Comparison of ENCODE assay signal across 22 mouse cellular contexts in genomic region chr14:79814084-79814483, GRCm38 (mm10). TPM values are rescaled to one million over a fixed set of nuclear protein-coding genes. Genes with fewer than 3 reads are reported as not detected.
DNase-seq lines count a peak whose midpoint lies in the region; ATAC-seq lines count a peak whose summit lies in the region.
"Had no signal": no experiment of that assay in that cellular context is flagged by ENCODE, and none has a peak within 500 bp of the region (broad histone marks: within the 10 kb centered on the region; RNA-seq: fewer than 3 reads in every experiment).

No protein-coding gene starts in this region.

- no peaks in the 10 kb centered on the region for H3K9me3 ChIP-seq in neural tube, embryonic 15.5 days (replicated peaks)
- H3K9me3 ChIP-seq in midbrain, embryonic 14.5 days (ENCODE audit: control insufficient read depth, low read length), result no peaks in the 10 kb centered on the region
- H3K9me3 ChIP-seq: embryonic facial prominence, embryonic 13.5 days; forebrain, embryonic 13.5 days; heart, embryonic 13.5 days had no signal

- no peak overlapping the region for H3K4me3 ChIP-seq in neural tube, embryonic 15.5 days (replicated peaks)
- no peak overlapping the region for H3K4me3 ChIP-seq in midbrain, embryonic 14.5 days (replicated peaks; ENCODE audit: low read depth, low read length)
- H3K4me3 ChIP-seq: embryonic facial prominence, embryonic 13.5 days; forebrain, embryonic 13.5 days; heart, embryonic 13.5 days had no signal

- H3K4me2 ChIP-seq in neural tube, embryonic 15.5 days, result no peak overlapping the region
- no peak overlapping the region for H3K4me2 ChIP-seq in midbrain, embryonic 14.5 days (ENCODE audit: low read length)
- H3K4me2 ChIP-seq: embryonic facial prominence, embryonic 13.5 days; forebrain, embryonic 13.5 days; heart, embryonic 13.5 days had no signal

- DNase-seq in heart, adult 11 months, result peak; percentile 25
- DNase-seq in heart, adult 8-10 months (ENCODE audit: low spot score), result no peak
- DNase-seq in neural tube, embryonic 10.5 days (ENCODE audit: extremely low spot score, low spot score), result no peak
- peak; percentile 51 for DNase-seq in midbrain, embryonic 14.5 days
- no peak for DNase-seq in ovary, adult 18-20 months (ENCODE audit: low spot score)
- no peak for DNase-seq in cerebellum, postnatal 25 days
- DNase-seq: adrenal gland, adult 8-10 months; adrenal gland, postnatal 36 days; B cell, adult 2 months; cerebellum, adult 11-12 months; cerebellum, adult 9-10 months; cerebellum, postnatal 36 days; forebrain, postnatal 0 days; gastrocnemius, postnatal 14 days; heart, postnatal 36 days had no signal

- WGBS in neural tube, embryonic 15.5 days, result 10% methylated on average over 1 of the region's 1 CpGs
- WGBS in midbrain, embryonic 14.5 days, result 16% methylated on average over 1 of the region's 1 CpGs

- H3K9ac ChIP-seq in neural tube, embryonic 15.5 days (replicated peaks), result no peak overlapping the region
- no peak overlapping the region for H3K9ac ChIP-seq in midbrain, embryonic 14.5 days (replicated peaks; ENCODE audit: low read length)
- H3K9ac ChIP-seq: embryonic facial prominence, embryonic 13.5 days; forebrain, embryonic 13.5 days; forebrain, postnatal 0 days; heart, embryonic 13.5 days had no signal

- peak; percentile 57; the same call in 1 of the 2 replicates for ATAC-seq in neural tube, embryonic 15.5 days (ENCODE audit: low FRiP score)
- peak; percentile 53; the same call in 1 of the 2 replicates for ATAC-seq in midbrain, embryonic 14.5 days (ENCODE audit: low FRiP score, low TSS enrichment)
- ATAC-seq: CD4-positive, CD25-positive, alpha-beta regulatory T cell, adult 4 months; forebrain, embryonic 13.5 days; forebrain, postnatal 0 days had no signal

- H3K36me3 ChIP-seq in neural tube, embryonic 15.5 days, result no peaks in the 10 kb centered on the region
- no peaks in the 10 kb centered on the region for H3K36me3 ChIP-seq in midbrain, embryonic 14.5 days (ENCODE audit: control insufficient read depth, insufficient read depth, low read length)
- H3K36me3 ChIP-seq: embryonic facial prominence, embryonic 13.5 days; G1E; heart, embryonic 13.5 days had no signal

- peaks cover 7% of the 10 kb centered on the region; the same call in 1 of the 2 replicates for H3K4me1 ChIP-seq in neural tube, embryonic 15.5 days
- H3K4me1 ChIP-seq in midbrain, embryonic 14.5 days (ENCODE audit: control insufficient read depth, insufficient read depth, low read length), result peaks cover 6% of the 10 kb centered on the region; the same call in 1 of the 2 replicates
- H3K4me1 ChIP-seq: embryonic facial prominence, embryonic 13.5 days; forebrain, embryonic 13.5 days; heart, embryonic 13.5 days had no signal

- no peak overlapping the region for H3K27ac ChIP-seq in neural tube, embryonic 15.5 days (replicated peaks)
- no peak overlapping the region for H3K27ac ChIP-seq in midbrain, embryonic 14.5 days (replicated peaks; ENCODE audit: low read depth, low read length)
- H3K27ac ChIP-seq: embryonic facial prominence, embryonic 13.5 days; forebrain, embryonic 13.5 days; heart, embryonic 13.5 days had no signal

- H3K27me3 ChIP-seq in neural tube, embryonic 15.5 days (replicated peaks), result no peaks in the 10 kb centered on the region
- no peaks in the 10 kb centered on the region for H3K27me3 ChIP-seq in midbrain, embryonic 14.5 days (ENCODE audit: control insufficient read depth, insufficient read depth, low read length)
- H3K27me3 ChIP-seq: embryonic facial prominence, embryonic 13.5 days; heart, embryonic 13.5 days had no signal

RNA-seq across cellular contexts. Expression of gene Pcdh8, which starts 43.0 kb away (rescaled TPM):
- total RNA-seq in heart, adult 8-10 months (2022), result under 1 TPM; 0.06 to 0.19 (median 0.13) TPM
- polyA plus RNA-seq in neural tube, embryonic 15.5 days (2015; fragmentation: Nextera tagmentation; extraction: Ambion mirVana), result 33.1 and 43.4 TPM in 2 replicates
- 58.7 and 61.2 TPM in 2 replicates for polyA plus RNA-seq in midbrain, embryonic 14.5 days (2014; fragmentation: Nextera tagmentation; extraction: Ambion mirVana)
- total RNA-seq: gastrocnemius, adult 18-20 months; gastrocnemius, postnatal 14 days had no signal
- polyA plus RNA-seq: CD4-positive, CD25-positive, alpha-beta regulatory T cell, adult 4 months; G1E had no signal

Comparison
In these comparisons a context has a peak if more than half of its experiments do, and no peak if none do; other contexts are left out.
1. DNase-seq: peak in heart, adult 11 months (single experiment) and midbrain, embryonic 14.5 days (single experiment); none in heart, adult 8-10 months (single experiment), neural tube, embryonic 10.5 days (single experiment), ovary, adult 18-20 months (single experiment) and cerebellum, postnatal 25 days (0 of 2).